Mouse (Mus musculus): ENCODE results near the gene Nebl.

GRCm38 (mm10) chr2:17443581-17443980, 287.7 kb downstream of the Nebl start:
- TF ChIP-seq TAL1 (IDR thresholded peaks at IDR 0.05; ENCODE audit: low read length): no peak
- no peak for TF ChIP-seq GATA1 (IDR thresholded peaks at IDR 0.05; ENCODE audit: low read length)

All from erythroblast, embryonic 14.5 days (primary cell).